Mouse (Mus musculus): ENCODE results near the gene Sirpa. TPM values are rescaled to one million over a fixed set of nuclear protein-coding genes. Genes with fewer than 3 reads are reported as not detected.

Gene Sirpa
- polyA plus RNA-seq, 1 experiment from 2014 or later, result 18.4 TPM

DNA sequence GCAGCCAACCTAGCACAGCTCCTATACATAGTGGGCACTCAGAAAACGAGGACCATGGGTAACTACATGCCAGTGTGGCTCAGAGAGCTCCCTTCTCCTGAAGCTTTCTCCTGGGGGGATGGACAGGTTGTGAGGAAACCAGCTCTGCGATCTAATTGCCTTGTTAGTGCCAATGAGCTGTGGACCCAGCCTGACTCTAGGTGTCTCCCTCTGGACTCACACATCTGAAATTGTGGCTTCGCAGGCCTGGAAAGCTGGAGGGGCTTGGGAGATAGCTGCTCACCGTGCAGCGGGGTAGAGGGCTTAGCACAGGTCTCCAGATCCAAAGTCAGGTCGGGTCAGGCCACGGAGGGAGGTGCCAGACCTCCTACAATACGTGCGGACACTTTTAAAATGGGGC, 5.5 kb downstream of the Sirpa start:
- Histone ChIP-seq H3K36me3 (ENCODE audit: control insufficient read depth, insufficient read depth, low read length) (no peaks in the 10 kb centered on the region), H3K9me3 (ENCODE audit: control insufficient read depth, low read length) (no peaks in the 10 kb centered on the region), H3K27me3 (ENCODE audit: control insufficient read depth, insufficient read depth, low read length) (no peaks in the 10 kb centered on the region), H3K4me3 (ENCODE audit: low read depth, low read length) (no peak overlapping the region), H3K4me2 (replicated peaks; ENCODE audit: low read depth, low read length) (no peak overlapping the region), H3K9ac (ENCODE audit: low read depth, low read length) (no peak overlapping the region), H3K4me1 (replicated peaks; ENCODE audit: control insufficient read depth, insufficient read depth, low read length) (peaks cover 2% of the 10 kb centered on the region; the same call in 1 of the 2 replicates), H3K27ac (ENCODE audit: low read depth, low read length) (no peak overlapping the region)
- DNase-seq (ENCODE audit: low spot score), result no peak
- ATAC-seq (ENCODE audit: low FRiP score), result no peak
- WGBS, result 70% methylated on average over 9 of the region's 9 CpGs

DNA sequence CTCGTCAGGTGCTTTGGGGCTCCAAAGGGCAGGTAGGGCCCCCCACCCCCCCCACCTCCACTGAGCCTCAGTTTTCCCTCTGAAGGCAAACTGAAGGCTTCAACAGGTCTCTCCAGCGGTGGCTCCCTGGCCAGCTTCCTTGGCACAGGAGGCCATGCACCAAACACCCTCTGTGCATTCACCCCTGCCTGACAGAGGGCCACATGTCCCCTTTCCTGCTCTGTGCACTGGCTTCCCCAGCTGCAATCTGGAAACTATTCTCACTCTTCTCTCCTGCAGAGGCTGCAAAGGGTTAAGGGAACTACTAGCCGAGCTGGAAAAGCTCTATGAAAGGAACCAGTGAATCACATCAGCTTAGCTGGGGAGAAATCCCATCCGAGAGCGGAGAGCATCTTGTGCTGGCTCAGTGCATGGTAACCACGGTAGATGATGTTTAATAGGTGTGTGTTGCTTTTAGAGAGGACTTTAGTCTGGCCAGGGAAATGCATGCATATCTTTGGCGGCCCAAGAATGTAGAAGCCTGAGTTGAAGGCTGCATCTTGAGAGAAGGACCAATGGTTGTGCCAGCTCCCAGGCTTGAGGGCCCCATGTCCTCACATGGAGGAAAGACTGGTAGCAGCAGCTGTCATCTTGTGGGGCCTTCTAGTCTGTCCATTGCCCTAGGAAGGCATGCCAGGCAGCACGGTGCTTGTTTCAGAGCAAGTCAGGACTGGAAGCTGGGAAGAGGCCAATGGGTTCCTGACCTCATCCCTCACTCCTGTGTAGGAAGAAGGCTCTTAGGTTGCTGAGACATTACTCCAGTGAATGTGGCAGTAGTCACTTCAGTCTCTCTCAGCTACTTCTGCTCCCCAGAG, 6.8 kb downstream of the Sirpa start:
- Histone ChIP-seq H3K4me2 (replicated peaks; ENCODE audit: low read depth, low read length) (no peak overlapping the region), H3K4me1 (replicated peaks; ENCODE audit: control insufficient read depth, insufficient read depth, low read length) (peaks cover 3% of the 10 kb centered on the region), H3K27ac (ENCODE audit: low read depth, low read length) (no peak overlapping the region), H3K27me3 (ENCODE audit: control insufficient read depth, insufficient read depth, low read length) (no peaks in the 10 kb centered on the region), H3K9me3 (ENCODE audit: control insufficient read depth, low read length) (no peaks in the 10 kb centered on the region), H3K36me3 (ENCODE audit: control insufficient read depth, insufficient read depth, low read length) (no peaks in the 10 kb centered on the region), H3K9ac (ENCODE audit: low read depth, low read length) (no peak overlapping the region), H3K4me3 (ENCODE audit: low read depth, low read length) (no peak overlapping the region)
- ATAC-seq (ENCODE audit: low FRiP score), result no peak
- DNase-seq (ENCODE audit: low spot score), result no peak
- 62% methylated on average over 8 of the region's 8 CpGs for WGBS

DNA sequence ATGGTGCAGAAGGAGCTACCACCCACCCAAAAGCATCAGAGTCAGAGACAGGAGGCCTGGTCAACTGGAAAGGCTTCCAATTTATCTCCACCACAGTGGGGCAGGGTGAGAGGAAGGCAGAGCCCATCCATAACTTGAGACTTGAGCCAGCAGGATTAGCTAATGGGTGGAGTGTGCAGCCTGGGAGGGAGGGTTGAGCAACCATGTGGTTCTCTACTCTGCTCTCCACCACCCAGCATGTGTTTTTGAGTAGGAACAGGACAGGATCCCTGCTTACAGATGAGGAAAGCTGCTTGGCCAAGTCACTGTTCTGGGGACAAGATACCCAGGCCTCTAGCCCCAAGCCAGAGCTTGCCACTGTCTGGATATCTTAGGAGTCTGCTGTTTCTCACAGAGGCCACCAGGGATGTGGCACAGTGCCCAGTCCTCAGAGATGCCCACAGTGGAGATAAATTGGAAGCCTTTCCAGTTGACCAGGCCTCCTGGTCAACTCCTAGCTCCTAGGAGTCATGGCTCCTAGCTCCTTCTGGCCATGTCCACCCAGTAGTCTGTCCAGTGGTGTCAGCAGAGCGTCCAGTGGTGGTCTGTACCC, 8.5 kb downstream of the Sirpa start:
- Histone ChIP-seq H3K4me3 (ENCODE audit: low read depth, low read length) (no peak overlapping the region), H3K4me1 (replicated peaks; ENCODE audit: control insufficient read depth, insufficient read depth, low read length) (peaks cover 3% of the 10 kb centered on the region), H3K9ac (ENCODE audit: low read depth, low read length) (no peak overlapping the region), H3K36me3 (ENCODE audit: control insufficient read depth, insufficient read depth, low read length) (no peaks in the 10 kb centered on the region), H3K9me3 (ENCODE audit: control insufficient read depth, low read length) (no peaks in the 10 kb centered on the region), H3K27me3 (ENCODE audit: control insufficient read depth, insufficient read depth, low read length) (no peaks in the 10 kb centered on the region), H3K4me2 (replicated peaks; ENCODE audit: low read depth, low read length) (no peak overlapping the region), H3K27ac (ENCODE audit: low read depth, low read length) (no peak overlapping the region)
- DNase-seq (ENCODE audit: low spot score) (no peak), ATAC-seq (ENCODE audit: low FRiP score) (no peak)
- WGBS, result 69% methylated on average over 1 of the region's 1 CpGs

DNA sequence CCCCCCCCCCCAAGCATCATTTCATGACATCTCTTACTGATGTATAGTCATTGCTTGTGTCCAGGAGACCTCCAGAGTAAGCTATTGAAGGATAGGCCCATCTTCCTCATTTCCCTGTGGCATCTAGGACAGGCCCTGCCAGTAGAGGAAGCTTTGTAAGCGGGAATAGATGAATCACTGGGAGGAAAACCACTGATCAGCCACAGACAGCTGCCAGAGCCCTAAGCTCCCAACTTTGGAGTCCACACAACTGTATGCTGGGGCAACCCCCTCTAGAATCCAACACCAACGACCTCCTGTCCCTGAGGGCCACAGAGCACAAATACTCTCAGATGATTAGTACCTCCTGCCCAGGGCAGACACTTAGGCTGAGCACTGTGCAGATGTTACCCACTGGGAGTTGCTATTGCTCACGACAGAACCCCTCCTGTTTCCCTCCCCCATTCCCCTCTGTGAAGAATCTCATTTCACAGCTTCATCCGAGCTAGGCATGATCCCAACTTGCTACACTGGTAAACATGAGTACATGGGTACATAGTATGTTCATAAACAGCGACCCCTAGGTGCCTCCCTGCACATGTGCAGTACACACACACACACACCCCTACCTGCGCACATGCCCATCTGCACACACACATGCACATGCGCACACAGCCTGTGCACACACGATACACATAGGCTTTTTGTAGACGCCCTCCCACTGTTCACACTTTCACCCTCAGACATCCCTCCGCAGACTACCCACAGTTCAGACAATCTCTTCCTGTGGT, 9.4 kb downstream of the Sirpa start:
- H3K4me1 ChIP-seq (replicated peaks; ENCODE audit: control insufficient read depth, insufficient read depth, low read length), result peaks cover 3% of the 10 kb centered on the region
- DNase-seq (ENCODE audit: low spot score) (no peak), ATAC-seq (ENCODE audit: low FRiP score) (no peak)
- no peaks in the 10 kb centered on the region for H3K9me3 ChIP-seq (ENCODE audit: control insufficient read depth, low read length)
- H3K27me3 ChIP-seq (ENCODE audit: control insufficient read depth, insufficient read depth, low read length), result no peaks in the 10 kb centered on the region
- H3K9ac ChIP-seq (ENCODE audit: low read depth, low read length), result no peak overlapping the region
- 81% methylated on average over 10 of the region's 10 CpGs for WGBS
- no peak overlapping the region for H3K4me3 ChIP-seq (ENCODE audit: low read depth, low read length)
- no peak overlapping the region for H3K27ac ChIP-seq (ENCODE audit: low read depth, low read length)
- H3K4me2 ChIP-seq (replicated peaks; ENCODE audit: low read depth, low read length), result no peak overlapping the region
- no peaks in the 10 kb centered on the region for H3K36me3 ChIP-seq (ENCODE audit: control insufficient read depth, insufficient read depth, low read length)

DNA sequence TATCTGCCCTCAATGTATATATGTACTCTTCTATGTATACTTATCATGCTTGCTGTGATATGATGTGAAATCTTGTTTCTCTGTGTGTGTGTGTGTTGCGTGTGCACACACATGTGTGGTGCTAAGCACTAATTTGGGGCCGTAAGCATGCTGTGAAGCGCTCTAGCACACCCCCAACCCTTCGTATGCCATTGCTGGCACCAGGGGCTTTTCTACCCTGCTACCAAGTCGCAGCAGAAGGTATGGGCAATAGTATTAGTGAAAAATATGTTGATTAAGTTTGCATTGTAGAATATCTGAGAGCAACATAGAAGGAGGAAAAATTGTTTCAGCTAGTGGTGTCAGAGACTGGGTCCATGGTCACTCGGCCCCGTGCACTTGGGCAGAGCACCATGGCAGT, 10.2 kb downstream of the Sirpa start:
- Histone ChIP-seq H3K4me3 (ENCODE audit: low read depth, low read length) (no peak overlapping the region), H3K9ac (ENCODE audit: low read depth, low read length) (no peak overlapping the region), H3K4me1 (replicated peaks; ENCODE audit: control insufficient read depth, insufficient read depth, low read length) (peaks cover 3% of the 10 kb centered on the region), H3K9me3 (ENCODE audit: control insufficient read depth, low read length) (no peaks in the 10 kb centered on the region), H3K4me2 (replicated peaks; ENCODE audit: low read depth, low read length) (no peak overlapping the region), H3K27me3 (ENCODE audit: control insufficient read depth, insufficient read depth, low read length) (no peaks in the 10 kb centered on the region), H3K36me3 (ENCODE audit: control insufficient read depth, insufficient read depth, low read length) (no peaks in the 10 kb centered on the region), H3K27ac (ENCODE audit: low read depth, low read length) (no peak overlapping the region)
- 92% methylated on average over 7 of the region's 7 CpGs for WGBS
- ATAC-seq (ENCODE audit: low FRiP score) (no peak), DNase-seq (ENCODE audit: low spot score) (no peak)

DNA sequence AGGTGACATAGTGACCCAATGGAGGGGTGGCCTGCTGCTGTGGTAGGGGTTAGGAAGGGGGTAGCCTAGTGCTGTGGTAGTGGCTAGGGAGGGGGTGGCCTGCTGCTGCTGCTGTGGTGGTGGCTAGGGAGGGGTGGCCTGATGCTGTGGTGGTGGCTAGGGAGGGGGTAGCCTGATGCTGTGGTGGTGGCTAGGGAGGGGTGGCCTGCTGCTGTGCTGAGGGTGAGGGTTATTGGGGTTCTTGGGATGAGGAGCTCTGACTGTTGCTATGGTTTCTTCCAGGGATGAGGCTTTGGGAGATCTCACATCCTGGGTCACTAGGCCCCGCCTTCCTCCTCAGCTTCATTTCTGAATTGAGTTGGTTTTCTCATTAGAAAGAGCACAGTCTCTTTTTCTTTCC, 10.9 kb downstream of the Sirpa start:
- H3K36me3 ChIP-seq (ENCODE audit: control insufficient read depth, insufficient read depth, low read length), result no peaks in the 10 kb centered on the region
- 89% methylated on average over 1 of the region's 1 CpGs for WGBS
- no peaks in the 10 kb centered on the region for H3K27me3 ChIP-seq (ENCODE audit: control insufficient read depth, insufficient read depth, low read length)
- DNase-seq (ENCODE audit: low spot score), result no peak
- H3K4me3 ChIP-seq (ENCODE audit: low read depth, low read length), result no peak overlapping the region
- H3K9me3 ChIP-seq (ENCODE audit: control insufficient read depth, low read length), result no peaks in the 10 kb centered on the region
- no peak overlapping the region for H3K4me2 ChIP-seq (replicated peaks; ENCODE audit: low read depth, low read length)
- ATAC-seq (ENCODE audit: low FRiP score), result peak; percentile 94
- H3K4me1 ChIP-seq (replicated peaks; ENCODE audit: control insufficient read depth, insufficient read depth, low read length), result peaks cover 3% of the 10 kb centered on the region
- H3K9ac ChIP-seq (ENCODE audit: low read depth, low read length), result no peak overlapping the region
- H3K27ac ChIP-seq (ENCODE audit: low read depth, low read length), result no peak overlapping the region

DNA sequence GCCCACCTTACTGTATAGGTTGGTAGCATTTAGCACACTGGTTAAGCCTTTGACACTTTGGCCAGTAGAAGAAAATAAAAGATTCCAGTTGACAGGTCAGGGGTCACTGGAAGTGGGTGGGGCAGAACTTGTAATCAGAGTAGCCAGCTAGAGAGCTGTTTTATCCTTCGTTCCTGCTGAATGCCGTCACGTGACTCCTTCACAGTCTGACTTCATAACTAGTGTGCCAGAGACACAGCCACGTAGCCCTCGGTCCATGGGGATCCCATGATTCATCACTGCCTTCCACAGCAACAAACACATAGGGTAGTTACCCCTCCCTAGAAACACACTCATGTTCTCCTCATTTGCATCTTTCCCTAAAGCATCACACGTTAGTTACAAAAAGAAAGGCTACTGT, 11.4 kb downstream of the Sirpa start:
- Histone ChIP-seq H3K36me3 (ENCODE audit: control insufficient read depth, insufficient read depth, low read length) (no peaks in the 10 kb centered on the region), H3K4me2 (replicated peaks; ENCODE audit: low read depth, low read length) (no peak overlapping the region), H3K27ac (ENCODE audit: low read depth, low read length) (no peak overlapping the region), H3K4me1 (replicated peaks; ENCODE audit: control insufficient read depth, insufficient read depth, low read length) (peaks cover 3% of the 10 kb centered on the region), H3K9me3 (ENCODE audit: control insufficient read depth, low read length) (no peaks in the 10 kb centered on the region), H3K27me3 (ENCODE audit: control insufficient read depth, insufficient read depth, low read length) (no peaks in the 10 kb centered on the region), H3K9ac (ENCODE audit: low read depth, low read length) (no peak overlapping the region), H3K4me3 (ENCODE audit: low read depth, low read length) (no peak overlapping the region)
- WGBS, result 15% methylated on average over 6 of the region's 6 CpGs
- ATAC-seq (ENCODE audit: low FRiP score), result peak; percentile 48; the same call in 1 of the 2 replicates
- peak; percentile 41 for DNase-seq (ENCODE audit: low spot score)

DNA sequence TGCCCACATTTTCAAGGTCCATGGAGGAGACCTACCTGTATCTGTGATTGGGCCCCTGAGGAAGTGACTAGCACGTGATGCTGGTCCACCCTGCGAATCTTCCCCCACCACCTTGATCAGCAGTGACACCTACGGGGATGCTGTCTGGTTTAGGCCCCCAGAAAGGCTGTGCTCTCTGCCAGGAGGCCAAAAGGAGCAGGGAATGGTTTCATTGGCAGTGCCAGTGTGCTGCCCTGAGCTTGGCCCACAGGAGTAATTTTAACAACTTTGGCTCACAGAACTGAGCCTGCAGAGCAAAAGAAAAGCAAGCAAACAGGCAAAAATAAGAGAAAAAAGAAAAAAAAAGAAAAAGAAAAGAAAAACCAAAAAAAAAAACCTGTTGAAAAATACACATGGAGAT, 13.2 kb downstream of the Sirpa start:
- Histone ChIP-seq H3K27ac (ENCODE audit: low read depth, low read length) (no peak overlapping the region), H3K27me3 (ENCODE audit: control insufficient read depth, insufficient read depth, low read length) (no peaks in the 10 kb centered on the region), H3K4me3 (ENCODE audit: low read depth, low read length) (no peak overlapping the region), H3K9ac (ENCODE audit: low read depth, low read length) (no peak overlapping the region), H3K4me1 (replicated peaks; ENCODE audit: control insufficient read depth, insufficient read depth, low read length) (peaks cover 3% of the 10 kb centered on the region), H3K9me3 (ENCODE audit: control insufficient read depth, low read length) (no peaks in the 10 kb centered on the region), H3K36me3 (ENCODE audit: control insufficient read depth, insufficient read depth, low read length) (no peaks in the 10 kb centered on the region), H3K4me2 (replicated peaks; ENCODE audit: low read depth, low read length) (no peak overlapping the region)
- ATAC-seq (ENCODE audit: low FRiP score), result no peak
- WGBS, result 76% methylated on average over 3 of the region's 3 CpGs
- no peak for DNase-seq (ENCODE audit: low spot score)

Measured in hindbrain, embryonic 11.5 days (tissue).